Mouse (Mus musculus) left cerebral cortex, adult 2 months (tissue): ENCODE results near the gene Il15. TPM values are rescaled to one million over a fixed set of nuclear protein-coding genes. Genes with fewer than 3 reads are reported as not detected.
A peak's percentile ranks its signal among the peaks of the same experiment; 100 is the strongest.

ENCODE experiments used
- DNase-seq, 2 experiments: peaks; one replicate each; pipeline ENCODE4 v3.0.0; 2021 to 2022; ENCODE audit warnings: low spot score in 2 of 2, mixed read lengths in 1 of 2; ENCODE audit errors: extremely low spot score in 1 of 2
- H3K27ac ChIP-seq: fragments of 200-600 bp; 2 replicates; pipeline ENCODE4 v1.8.1; 2022
- H3K4me3 ChIP-seq: fragments of 200-600 bp; 2 replicates; pipeline ENCODE4 v1.8.1; 2022
- CTCF ChIP-seq: fragments of 200-600 bp; IDR thresholded peaks from 2 replicates; pipeline ENCODE4 v1.8.1; 2022; ENCODE audit warnings: antibody characterized with exemption, mild to moderate bottlenecking, moderate library complexity
- intact Hi-C: fragments of 180-260 bp; cut with DNase I; formaldehyde crosslinking; loops from one replicate; pipeline ENCODE4 v1.15.1; 2025
- total RNA-seq, 2 experiments: library from RNA; stranded (reverse); gene quantifications; 2 replicates each; pipeline ENCODE4 v1.2.3; 2021

Il15 gene
- total RNA-seq, 2 experiments from 2014 or later, result 0.94 to 1.5 TPM

DNA sequence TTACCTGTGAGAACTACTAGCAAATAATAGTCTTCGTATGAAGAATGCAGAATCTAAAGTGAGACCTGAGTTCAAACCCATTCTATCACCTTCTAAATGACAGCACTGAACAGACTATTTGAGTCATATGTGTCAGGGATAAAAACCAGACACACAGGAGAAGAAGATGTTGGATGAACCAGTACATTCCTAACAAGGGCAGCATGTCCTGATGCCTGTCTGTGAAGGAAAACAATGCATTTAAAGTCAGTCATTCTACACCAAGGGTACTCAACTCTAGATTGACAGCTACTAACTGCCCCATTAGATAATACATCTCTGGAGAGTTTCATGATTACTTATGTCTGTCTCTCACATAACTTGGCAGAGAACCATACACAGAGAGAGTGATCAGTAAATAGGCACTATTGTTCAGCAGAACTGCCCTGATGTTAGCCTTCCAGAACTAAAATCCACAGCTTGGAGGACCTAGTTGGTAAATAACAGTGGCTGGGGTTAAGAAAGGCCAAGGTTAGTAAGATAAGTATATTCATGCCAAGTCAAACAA is 14.6 kb downstream of the Il15 start:
- no peak overlapping the region for H3K27ac ChIP-seq
- DNase-seq, result no peak
- no peak overlapping the region for H3K4me3 ChIP-seq
- intact Hi-C loops, result no loop called here
- TF ChIP-seq CTCF, result no peak

- no peak for TF ChIP-seq CTCF
- no peak overlapping the region for H3K27ac ChIP-seq
- DNase-seq, result no peak
- no peak overlapping the region for H3K4me3 ChIP-seq
- intact Hi-C loops, result no loop called here
Observed at GRCm38 (mm10) chr8:82387614-82388013, 15.4 kb downstream of the Il15 start.

- no peak overlapping the region for H3K27ac ChIP-seq
- no peak for TF ChIP-seq CTCF
- no peak for DNase-seq
- intact Hi-C loops, result no loop called here
- no peak overlapping the region for H3K4me3 ChIP-seq
Observed at GRCm38 (mm10) chr8:82385867-82386266, 17.2 kb downstream of the Il15 start.

- Histone ChIP-seq H3K27ac (no peak overlapping the region), H3K4me3 (no peak overlapping the region)
- no peak for TF ChIP-seq CTCF
- DNase-seq, result no peak
- intact Hi-C loops, result no loop called here
Observed at GRCm38 (mm10) chr8:82384458-82385234, 18.4 kb downstream of the Il15 start.

DNA sequence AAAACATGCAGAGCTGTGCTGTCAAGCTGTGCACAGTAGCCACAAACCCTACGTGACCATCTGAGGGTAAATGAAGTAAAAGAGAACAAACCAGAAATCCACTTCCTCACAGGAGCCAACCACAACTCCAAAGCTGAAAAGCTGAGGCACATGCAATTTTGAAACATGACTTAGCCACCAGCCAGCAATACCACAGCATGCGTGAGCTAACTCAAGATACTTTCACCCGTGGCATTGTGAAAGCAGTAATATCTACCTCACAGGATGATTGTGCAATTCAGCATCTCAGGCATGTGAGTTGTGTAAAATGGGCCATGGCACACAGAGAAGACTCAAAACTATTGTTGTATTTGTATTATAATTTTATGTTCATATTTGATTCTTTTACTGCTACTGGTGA is 19.7 kb downstream of the Il15 start:
- intact Hi-C loops, result no loop called here
- H3K4me3 ChIP-seq, result no peak overlapping the region
- no peak overlapping the region for H3K27ac ChIP-seq
- DNase-seq, result no peak
- no peak for TF ChIP-seq CTCF

- H3K4me3 ChIP-seq, result no peak overlapping the region
- H3K27ac ChIP-seq, result no peak overlapping the region
- intact Hi-C loops, result no loop called here
- TF ChIP-seq CTCF, result no peak
- no peak for DNase-seq
Observed at GRCm38 (mm10) chr8:82382316-82382715, 20.7 kb downstream of the Il15 start.

DNA sequence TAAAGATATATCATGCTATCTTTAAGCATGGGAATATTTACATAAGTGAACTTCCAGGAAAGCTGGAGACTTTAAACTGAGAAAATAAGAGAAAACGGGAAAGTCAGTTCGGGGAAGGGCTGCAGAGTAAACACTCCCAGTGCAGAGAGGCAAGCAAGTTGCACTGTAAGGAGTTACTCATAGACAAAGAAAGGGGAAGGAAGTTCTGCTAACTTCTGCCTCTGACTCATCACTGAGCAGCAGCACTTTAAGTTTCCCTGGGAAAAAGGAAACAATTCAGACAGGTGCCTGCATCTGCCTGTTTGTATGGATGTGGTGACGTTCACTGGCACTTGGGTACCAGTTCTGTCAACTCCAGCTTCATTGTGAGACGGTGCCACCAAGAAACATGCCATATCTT is 28.6 kb downstream of the Il15 start:
- intact Hi-C loops, result no loop called here
- Histone ChIP-seq H3K27ac (no peak overlapping the region), H3K4me3 (no peak overlapping the region)
- no peak for DNase-seq
- no peak for TF ChIP-seq CTCF

DNA sequence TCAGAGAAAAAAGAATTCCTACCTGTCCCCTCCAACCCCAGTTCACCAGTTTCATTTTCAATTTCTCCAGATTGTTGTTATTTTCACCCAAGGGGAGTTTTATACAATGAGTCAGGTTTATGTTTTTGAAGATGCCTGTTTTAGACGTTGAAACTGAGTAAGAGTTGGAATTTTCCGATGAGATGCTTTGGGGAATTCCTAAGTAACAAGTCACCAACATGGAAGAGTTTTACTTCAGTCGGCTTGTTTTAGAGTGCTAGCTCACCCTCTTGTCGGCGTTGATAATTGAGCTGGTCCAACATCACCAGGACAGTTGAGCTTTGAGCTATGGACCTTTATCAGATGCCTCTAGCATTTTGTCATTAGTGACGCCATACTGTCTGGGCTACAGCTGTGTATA is 30.2 kb downstream of the Il15 start:
- intact Hi-C loops, result no loop called here
- no peak for DNase-seq
- H3K4me3 ChIP-seq, result no peak overlapping the region
- no peak for TF ChIP-seq CTCF
- no peak overlapping the region for H3K27ac ChIP-seq

DNA sequence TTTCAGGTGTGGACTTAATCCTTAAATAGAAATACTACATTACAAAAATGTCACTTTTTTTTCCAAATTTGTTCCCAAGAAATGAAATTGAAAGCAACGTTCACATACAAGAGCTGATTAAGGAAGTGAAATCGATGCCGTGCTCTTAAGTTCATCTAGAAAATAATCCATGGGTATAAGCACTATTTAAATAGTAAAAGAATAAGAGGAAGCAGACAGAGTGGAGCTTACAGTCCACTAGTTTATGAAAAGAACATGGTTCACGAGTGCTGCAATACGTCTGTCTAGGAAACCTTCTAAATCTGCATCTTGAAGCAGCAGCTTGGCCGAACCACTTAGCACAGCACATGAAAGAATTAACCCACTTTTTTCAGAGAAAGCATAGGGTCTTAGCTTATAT is 32.4 kb downstream of the Il15 start:
- no peak for TF ChIP-seq CTCF
- no peak overlapping the region for H3K27ac ChIP-seq
- no peak overlapping the region for H3K4me3 ChIP-seq
- intact Hi-C loops, result no loop called here
- DNase-seq, result no peak

DNA sequence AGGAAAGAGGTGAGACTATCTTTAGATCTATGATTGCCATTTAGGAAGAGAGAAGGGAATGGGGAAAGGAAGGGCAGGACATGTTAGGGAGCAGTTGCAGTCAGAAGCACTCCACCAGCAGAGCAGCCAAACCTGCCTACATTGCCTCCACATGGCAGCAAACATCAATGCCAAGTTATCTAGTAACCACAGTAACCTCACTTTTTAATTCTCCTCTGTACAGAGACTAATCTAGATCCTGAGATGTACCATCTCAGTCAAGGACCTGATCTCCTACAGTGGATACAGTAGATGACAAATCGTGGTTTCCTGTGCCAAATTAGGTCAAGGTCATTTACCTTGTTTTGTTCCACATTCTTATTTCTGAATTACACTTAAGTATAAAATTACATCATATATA is 42.0 kb downstream of the Il15 start:
- TF ChIP-seq CTCF, result no peak
- Histone ChIP-seq H3K4me3 (no peak overlapping the region), H3K27ac (no peak overlapping the region)
- no peak for DNase-seq
- intact Hi-C loops, result no loop called here

GRCm38 (mm10) chr8:82356091-82356490 is 46.9 kb downstream of the Il15 start:
- H3K4me3 ChIP-seq, result no peak overlapping the region
- intact Hi-C loops, result no loop called here
- DNase-seq, result no peak
- no peak for TF ChIP-seq CTCF
- no peak overlapping the region for H3K27ac ChIP-seq

DNA sequence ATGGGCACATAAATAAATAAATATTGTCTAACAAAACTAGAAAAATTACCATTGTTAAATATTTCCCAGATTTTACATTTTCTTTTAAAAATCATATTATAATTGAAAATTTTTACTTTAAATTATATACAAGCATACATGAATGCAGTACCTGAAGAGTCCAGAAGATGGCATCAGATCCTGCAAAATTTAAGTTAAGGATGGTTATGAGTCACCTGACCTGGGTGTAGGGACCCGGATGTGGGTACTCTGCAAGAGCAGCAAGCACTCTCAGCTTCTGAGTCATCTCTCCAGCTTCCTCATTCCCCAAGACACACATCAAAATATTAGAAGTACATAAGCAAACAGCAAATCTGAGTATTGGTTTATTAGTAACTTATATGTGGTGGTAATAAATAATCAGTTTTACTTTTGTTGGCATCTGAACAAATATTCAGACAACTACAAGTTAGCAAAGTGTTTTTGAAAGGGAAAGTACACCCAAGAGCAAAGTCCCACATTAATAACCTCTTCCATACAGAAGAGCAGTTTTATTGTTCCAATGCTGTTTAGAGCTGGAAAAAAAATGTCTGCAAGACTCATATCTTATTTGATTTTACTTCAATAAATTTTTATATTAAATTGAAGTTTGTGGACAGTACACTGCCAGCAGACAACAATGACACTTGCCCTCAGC is 51.6 kb downstream of the Il15 start:
- intact Hi-C loops, result no loop called here
- H3K4me3 ChIP-seq, result no peak overlapping the region
- DNase-seq, result no peak
- TF ChIP-seq CTCF, result peak; percentile 60
- no peak overlapping the region for H3K27ac ChIP-seq

GRCm38 (mm10) chr8:82349299-82349698 is 53.7 kb downstream of the Il15 start:
- H3K4me3 ChIP-seq, result no peak overlapping the region
- no peak overlapping the region for H3K27ac ChIP-seq
- intact Hi-C loops, result loop anchor here (5.0 to 10.0 kb wide), 2 partner anchors 336 to 393 kb away; no protein-coding TSS in a partner anchor
- no peak for DNase-seq
- no peak for TF ChIP-seq CTCF
